Mouse (Mus musculus) liver, embryonic 16.5 days (tissue): ENCODE measurements around the gene Elk4. TPM values are rescaled to one million over a fixed set of nuclear protein-coding genes. Genes with fewer than 3 reads are reported as not detected.

Source experiments
- ATAC-seq: fragments of 200-750 bp; cut with Nextera tagmentation; 2 replicates; pipeline ENCODE4 v1.8.0; 2017; ENCODE audit warnings: low read depth, mild to moderate bottlenecking, moderate number of reproducible peaks, moderate library complexity
- H3K27ac ChIP-seq: fragments of 300-500 bp; sonication (generic); 2 replicates; pipeline ENCODE4 v1.5.1; 2014; ENCODE audit warnings: mild to moderate bottlenecking, low read length
- H3K27me3 ChIP-seq: fragments of 300-500 bp; sonication (generic); 2 replicates; pipeline ENCODE4 v1.6.1; 2014; ENCODE audit warnings: low read depth, low read length, mixed read lengths; ENCODE audit not compliant: control insufficient read depth, insufficient read depth
- H3K36me3 ChIP-seq: fragments of 300-500 bp; sonication (generic); 2 replicates; pipeline ENCODE4 v1.6.1; 2014; ENCODE audit warnings: mild to moderate bottlenecking; ENCODE audit not compliant: control insufficient read depth, insufficient read depth
- H3K4me1 ChIP-seq: fragments of 300-500 bp; sonication (generic); 2 replicates; pipeline ENCODE4 v1.6.1; 2014; ENCODE audit warnings: low read depth, low read length, mixed read lengths; ENCODE audit not compliant: control insufficient read depth
- H3K4me2 ChIP-seq: fragments of 300-500 bp; sonication (generic); 2 replicates; pipeline ENCODE4 v1.6.1; 2014; ENCODE audit warnings: low read depth, low read length, mixed read lengths
- H3K4me3 ChIP-seq: fragments of 300-500 bp; sonication (generic); 2 replicates; pipeline ENCODE4 v1.5.1; 2014; ENCODE audit warnings: low read depth, mild to moderate bottlenecking, low read length
- H3K9ac ChIP-seq: fragments of 300-500 bp; sonication (generic); 2 replicates; pipeline ENCODE4 v1.6.1; 2014; ENCODE audit warnings: low read depth, low read length
- H3K9me3 ChIP-seq: fragments of 300-500 bp; sonication (generic); replicated peaks from 2 replicates; pipeline ENCODE4 v1.6.1; 2016; ENCODE audit warnings: low read length; ENCODE audit not compliant: control insufficient read depth
- WGBS: fragments of 180-500 bp; shearing (Covaris S2); extraction: QIAGEN DNeasy Blood & Tissue Kit; methylation state at CpG from one replicate; pipeline ENCODE4 v1.1.7; 2014; ENCODE audit not compliant: insufficient replicate concordance; 5-methylcytosine and 5-hydroxymethylcytosine counted together
- polyA plus RNA-seq: library from polyadenylated mRNA; unstranded; fragments of >200 nt; fragmentation: Nextera tagmentation; extraction: Ambion mirVana; gene quantifications from 2 replicates; pipeline ENCODE4 v1.2.1, GENCODE M21; 2015

The Elk4 gene
- polyA plus RNA-seq, 1 experiment from 2014 or later = 10.0 TPM

- WGBS = 59% methylated on average over 5 of the region's 5 CpGs
- Histone ChIP-seq H3K4me1 (no peaks in the 10 kb centered on the region), H3K4me2 (no peak overlapping the region), H3K36me3 (no peaks in the 10 kb centered on the region), H3K27ac (no peak overlapping the region), H3K9me3 (no peaks in the 10 kb centered on the region), H3K9ac (no peak overlapping the region), H3K27me3 (no peaks in the 10 kb centered on the region), H3K4me3 (no peak overlapping the region)
- no peak for ATAC-seq
Measured at GRCm38 (mm10) chr1:131976886-131977285, 30.5 kb upstream of the Elk4 start.

GRCm38 (mm10) chr1:131980471-131980870 is 26.9 kb upstream of the Elk4 start:
- H3K4me1 ChIP-seq = no peaks in the 10 kb centered on the region
- WGBS = 24% methylated on average over 2 of the region's 2 CpGs
- no peaks in the 10 kb centered on the region for H3K9me3 ChIP-seq
- H3K27me3 ChIP-seq = no peaks in the 10 kb centered on the region
- no peak for ATAC-seq
- no peak overlapping the region for H3K27ac ChIP-seq
- no peaks in the 10 kb centered on the region for H3K36me3 ChIP-seq
- no peak overlapping the region for H3K9ac ChIP-seq
- no peak overlapping the region for H3K4me3 ChIP-seq
- no peak overlapping the region for H3K4me2 ChIP-seq

GRCm38 (mm10) chr1:131981378-131982013 is 25.9 kb upstream of the Elk4 start:
- no peak overlapping the region for H3K4me2 ChIP-seq
- no peak overlapping the region for H3K4me3 ChIP-seq
- no peaks in the 10 kb centered on the region for H3K9me3 ChIP-seq
- no peaks in the 10 kb centered on the region for H3K4me1 ChIP-seq
- no peaks in the 10 kb centered on the region for H3K27me3 ChIP-seq
- H3K36me3 ChIP-seq = no peaks in the 10 kb centered on the region
- H3K9ac ChIP-seq = no peak overlapping the region
- no peak overlapping the region for H3K27ac ChIP-seq
- peak; percentile 57 for ATAC-seq
- 38% methylated on average over 12 of the region's 12 CpGs for WGBS

DNA sequence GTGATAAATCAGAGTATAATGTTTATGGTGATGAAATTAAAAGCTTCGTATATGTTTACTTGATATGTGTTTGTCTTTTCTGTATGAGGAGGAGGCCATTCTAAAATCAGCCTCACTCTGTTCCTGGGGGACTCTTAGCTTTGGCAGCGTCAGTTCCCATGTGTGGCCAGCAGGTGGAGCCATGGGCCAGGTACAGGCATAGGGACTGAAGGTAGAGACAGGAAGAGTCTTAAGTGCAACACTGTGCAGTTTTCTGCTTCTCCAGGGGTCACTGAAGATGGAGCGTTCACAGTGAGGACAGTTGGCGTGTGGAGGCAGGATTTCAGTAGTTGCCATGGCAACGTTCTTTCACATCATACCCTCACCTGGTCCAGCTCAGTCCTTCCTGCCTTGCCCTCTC is 24.5 kb upstream of the Elk4 start:
- Histone ChIP-seq H3K9me3 (no peaks in the 10 kb centered on the region), H3K4me2 (no peak overlapping the region), H3K9ac (no peak overlapping the region), H3K36me3 (no peaks in the 10 kb centered on the region), H3K4me1 (no peaks in the 10 kb centered on the region), H3K27me3 (no peaks in the 10 kb centered on the region), H3K27ac (no peak overlapping the region), H3K4me3 (no peak overlapping the region)
- ATAC-seq = peak; percentile 42; the same call in 1 of the 2 replicates
- 11% methylated on average over 5 of the region's 5 CpGs for WGBS

GRCm38 (mm10) chr1:131983806-131984205 is 23.6 kb upstream of the Elk4 start:
- Histone ChIP-seq H3K27ac (no peak overlapping the region), H3K4me3 (no peak overlapping the region), H3K9me3 (no peaks in the 10 kb centered on the region), H3K4me2 (no peak overlapping the region), H3K27me3 (no peaks in the 10 kb centered on the region), H3K9ac (no peak overlapping the region), H3K36me3 (no peaks in the 10 kb centered on the region), H3K4me1 (no peaks in the 10 kb centered on the region)
- WGBS = 58% methylated on average over 2 of the region's 2 CpGs
- no peak for ATAC-seq

- no peak for ATAC-seq
- Histone ChIP-seq H3K27me3 (no peaks in the 10 kb centered on the region), H3K4me3 (no peak overlapping the region), H3K4me1 (peaks cover under 1% of the 10 kb centered on the region), H3K27ac (no peak overlapping the region), H3K36me3 (no peaks in the 10 kb centered on the region), H3K9ac (no peak overlapping the region), H3K9me3 (no peaks in the 10 kb centered on the region), H3K4me2 (no peak overlapping the region)
- WGBS = 62% methylated on average over 15 of the region's 15 CpGs
Measured at GRCm38 (mm10) chr1:131987432-131987831, 20.0 kb upstream of the Elk4 start.

- Histone ChIP-seq H3K27me3 (no peaks in the 10 kb centered on the region), H3K36me3 (no peaks in the 10 kb centered on the region), H3K4me1 (peaks cover 4% of the 10 kb centered on the region), H3K4me2 (no peak overlapping the region), H3K9me3 (no peaks in the 10 kb centered on the region), H3K4me3 (no peak overlapping the region), H3K9ac (no peak overlapping the region), H3K27ac (no peak overlapping the region)
- WGBS = 60% methylated on average over 4 of the region's 4 CpGs
- ATAC-seq = no peak
Measured at GRCm38 (mm10) chr1:131989476-131989875, 17.9 kb upstream of the Elk4 start.

GRCm38 (mm10) chr1:131990083-131990760 is 17.2 kb upstream of the Elk4 start:
- H3K36me3 ChIP-seq = no peaks in the 10 kb centered on the region
- H3K9ac ChIP-seq = no peak overlapping the region
- 56% methylated on average over 9 of the region's 9 CpGs for WGBS
- H3K27ac ChIP-seq = no peak overlapping the region
- H3K4me3 ChIP-seq = no peak overlapping the region
- H3K27me3 ChIP-seq = no peaks in the 10 kb centered on the region
- H3K4me2 ChIP-seq = no peak overlapping the region
- peaks cover 4% of the 10 kb centered on the region for H3K4me1 ChIP-seq
- H3K9me3 ChIP-seq = no peaks in the 10 kb centered on the region
- no peak for ATAC-seq

GRCm38 (mm10) chr1:131992561-131993001 is 14.8 kb upstream of the Elk4 start:
- Histone ChIP-seq H3K27me3 (no peaks in the 10 kb centered on the region; the same call in 1 of the 2 replicates), H3K4me2 (no peak overlapping the region), H3K4me1 (peaks cover 4% of the 10 kb centered on the region), H3K36me3 (no peaks in the 10 kb centered on the region), H3K4me3 (no peak overlapping the region), H3K9ac (peak overlapping the region; percentile 5; the same call in 1 of the 2 replicates), H3K27ac (no peak overlapping the region), H3K9me3 (no peaks in the 10 kb centered on the region)
- 39% methylated on average over 7 of the region's 7 CpGs for WGBS
- peak; percentile 47 for ATAC-seq
